Mouse (Mus musculus): Measurements from ENCODE around the gene AI464131. TPM values are rescaled to one million over a fixed set of nuclear protein-coding genes. Genes with fewer than 3 reads are reported as not detected.
A peak's percentile ranks its signal among the peaks of the same experiment; 100 is the strongest.

AI464131 gene
- 9.3 and 9.5 TPM in 2 replicates for polyA plus RNA-seq (2015; fragmentation: Nextera tagmentation; extraction: Ambion mirVana)

DNA sequence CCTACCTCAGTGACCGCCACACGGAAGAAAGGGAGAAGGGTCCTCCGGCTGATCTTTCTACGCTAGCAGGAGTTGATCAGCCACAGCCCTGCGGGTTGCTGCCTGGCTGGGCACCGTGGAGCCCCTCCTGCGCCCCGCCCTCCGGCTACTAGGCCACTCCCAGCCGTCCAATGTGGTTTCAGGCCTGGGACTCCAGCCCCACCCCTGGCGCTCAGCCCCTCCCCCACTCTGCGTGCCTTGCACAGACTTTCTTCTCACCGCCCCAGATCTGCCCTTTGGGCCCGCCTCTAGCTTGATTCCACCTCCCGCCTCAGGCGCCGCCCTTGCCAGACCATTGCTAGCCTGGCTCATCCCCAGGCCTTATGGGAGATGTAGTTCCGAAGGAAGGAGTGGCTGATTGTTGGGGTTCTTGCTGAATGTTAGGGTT is at the start of gene AI464131:
AI464131 (minus strand) TSS at position 91 of the 427 bp plus-strand sequence.
- H3K9ac ChIP-seq (replicated peaks; ENCODE audit: low read length): peak within 1 kb of the TSS; percentile 65
- peak; percentile 95 for ATAC-seq (ENCODE audit: low FRiP score, low TSS enrichment)
- no peaks in the 10 kb centered on the region for H3K36me3 ChIP-seq (ENCODE audit: insufficient read depth, low read length)
- peak within 1 kb of the TSS; percentile 81 for H3K27ac ChIP-seq (ENCODE audit: low read length)
- H3K27me3 ChIP-seq (ENCODE audit: insufficient read depth, low read length): peaks cover 46% of the 10 kb centered on the region
- no peaks in the 10 kb centered on the region for H3K9me3 ChIP-seq (ENCODE audit: low read length)
- H3K4me2 ChIP-seq (replicated peaks; ENCODE audit: low read depth, low read length): peak within 1 kb of the TSS; percentile 68
- H3K4me1 ChIP-seq (ENCODE audit: insufficient read depth, low read length): peaks cover 44% of the 10 kb centered on the region
- 0% methylated on average over 16 of the region's 18 CpGs for WGBS
- peak within 1 kb of the TSS; percentile 48 for H3K4me3 ChIP-seq (ENCODE audit: low read length)

DNA sequence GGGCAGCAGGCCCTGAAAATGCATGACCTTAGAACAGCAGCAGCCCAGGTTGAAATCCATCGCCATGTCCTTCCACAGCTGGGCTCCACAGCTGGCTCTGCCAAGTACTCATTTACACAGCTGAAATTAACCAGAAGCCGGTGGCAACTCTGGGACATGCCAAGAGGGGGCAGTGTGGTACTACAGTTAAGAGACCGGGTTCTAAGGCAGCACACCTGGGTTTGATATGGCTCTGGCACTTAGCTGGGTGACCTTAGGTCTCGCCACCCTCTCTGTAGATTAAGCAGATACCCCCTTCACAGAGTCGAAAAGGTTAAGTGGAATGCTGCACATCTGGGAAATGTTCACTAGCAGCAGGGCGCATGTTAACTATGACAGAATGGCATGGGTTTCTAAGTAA is 49.7 kb upstream of the AI464131 start:
- Histone ChIP-seq H3K9me3 (ENCODE audit: low read length) (no peaks in the 10 kb centered on the region), H3K4me2 (replicated peaks; ENCODE audit: low read depth, low read length) (no peak overlapping the region), H3K27ac (ENCODE audit: low read length) (no peak overlapping the region), H3K9ac (replicated peaks; ENCODE audit: low read length) (no peak overlapping the region), H3K36me3 (ENCODE audit: insufficient read depth, low read length) (no peaks in the 10 kb centered on the region), H3K27me3 (ENCODE audit: insufficient read depth, low read length) (no peaks in the 10 kb centered on the region), H3K4me3 (ENCODE audit: low read length) (no peak overlapping the region), H3K4me1 (ENCODE audit: insufficient read depth, low read length) (peaks cover 5% of the 10 kb centered on the region; the same call in 1 of the 2 replicates)
- ATAC-seq (ENCODE audit: low FRiP score, low TSS enrichment): no peak
- WGBS: 33% methylated on average over 6 of the region's 6 CpGs

DNA sequence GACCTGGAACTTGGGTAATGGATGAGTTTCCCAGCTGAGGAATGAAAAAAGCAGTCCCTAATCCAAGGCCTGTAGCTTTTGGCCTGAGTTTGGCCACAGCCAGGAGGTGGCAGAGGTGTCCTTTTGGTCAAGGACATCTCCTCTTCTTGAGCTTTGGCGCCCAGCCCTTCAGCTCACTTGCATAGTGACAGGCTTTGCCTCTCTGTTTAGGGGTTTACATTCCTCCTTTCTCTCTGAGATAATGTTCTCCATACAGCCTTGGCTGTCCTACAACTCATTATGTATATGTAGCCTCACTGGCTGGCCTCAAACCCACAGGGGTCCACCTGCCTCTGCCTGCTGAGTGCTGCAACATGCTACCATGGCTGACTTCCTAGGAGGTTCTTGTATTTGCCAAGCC is 44.2 kb upstream of the AI464131 start:
- 73% methylated on average over 1 of the region's 1 CpGs for WGBS
- Histone ChIP-seq H3K27me3 (ENCODE audit: insufficient read depth, low read length) (no peaks in the 10 kb centered on the region), H3K4me2 (replicated peaks; ENCODE audit: low read depth, low read length) (no peak overlapping the region), H3K4me1 (ENCODE audit: insufficient read depth, low read length) (no peaks in the 10 kb centered on the region), H3K36me3 (ENCODE audit: insufficient read depth, low read length) (no peaks in the 10 kb centered on the region), H3K9ac (replicated peaks; ENCODE audit: low read length) (no peak overlapping the region), H3K4me3 (ENCODE audit: low read length) (no peak overlapping the region), H3K9me3 (ENCODE audit: low read length) (no peaks in the 10 kb centered on the region), H3K27ac (ENCODE audit: low read length) (no peak overlapping the region)
- no peak for ATAC-seq (ENCODE audit: low FRiP score, low TSS enrichment)

DNA sequence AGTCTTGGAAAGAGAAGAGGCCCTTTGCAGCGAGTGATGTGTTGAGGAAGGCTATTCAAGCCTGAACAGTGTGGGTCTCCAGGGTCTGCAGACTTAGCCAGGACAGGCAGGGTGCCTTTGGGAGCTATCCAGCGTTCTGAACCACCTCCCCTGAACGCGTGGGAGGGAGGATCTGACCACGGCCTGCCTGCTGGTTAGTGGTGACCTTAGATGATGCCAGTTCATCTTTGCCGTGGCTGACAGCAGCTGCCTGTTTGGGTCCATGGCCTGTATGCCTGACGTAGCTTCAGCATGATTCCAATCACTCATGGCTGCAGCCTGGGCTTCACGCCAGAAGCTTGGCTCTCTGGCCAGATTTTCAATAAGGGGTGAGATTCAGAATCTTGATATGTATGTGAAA is 43.1 kb upstream of the AI464131 start:
- H3K27ac ChIP-seq (ENCODE audit: low read length): no peak overlapping the region
- no peak overlapping the region for H3K4me3 ChIP-seq (ENCODE audit: low read length)
- 12% methylated on average over 8 of the region's 8 CpGs for WGBS
- no peaks in the 10 kb centered on the region for H3K27me3 ChIP-seq (ENCODE audit: insufficient read depth, low read length)
- H3K9ac ChIP-seq (replicated peaks; ENCODE audit: low read length): no peak overlapping the region
- peak; percentile 59; the same call in 1 of the 2 replicates for ATAC-seq (ENCODE audit: low FRiP score, low TSS enrichment)
- no peaks in the 10 kb centered on the region for H3K4me1 ChIP-seq (ENCODE audit: insufficient read depth, low read length)
- H3K36me3 ChIP-seq (ENCODE audit: insufficient read depth, low read length): no peaks in the 10 kb centered on the region
- H3K9me3 ChIP-seq (ENCODE audit: low read length): no peaks in the 10 kb centered on the region
- no peak overlapping the region for H3K4me2 ChIP-seq (replicated peaks; ENCODE audit: low read depth, low read length)

DNA sequence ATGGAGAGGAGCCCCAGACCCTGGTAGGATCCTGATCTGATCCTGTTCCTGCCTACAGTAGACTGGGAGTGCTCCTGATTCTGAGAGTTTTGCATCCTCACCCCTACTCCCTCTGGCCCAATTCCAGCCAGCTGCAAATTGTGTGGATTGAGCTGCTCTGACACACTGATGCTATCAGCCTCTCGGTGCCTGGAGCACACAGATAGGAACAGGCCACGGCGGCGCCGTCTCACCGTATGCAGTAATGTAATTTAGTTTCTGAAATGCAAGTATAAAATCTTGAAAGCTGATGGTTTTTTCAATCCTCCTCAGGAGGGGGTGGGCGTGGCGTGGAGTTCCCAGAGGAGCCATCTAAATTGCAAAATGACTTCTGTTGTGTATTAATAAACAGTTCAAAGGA is 39.3 kb upstream of the AI464131 start:
- Histone ChIP-seq H3K36me3 (ENCODE audit: insufficient read depth, low read length) (no peaks in the 10 kb centered on the region), H3K9me3 (ENCODE audit: low read length) (no peaks in the 10 kb centered on the region), H3K4me1 (ENCODE audit: insufficient read depth, low read length) (no peaks in the 10 kb centered on the region), H3K4me3 (ENCODE audit: low read length) (no peak overlapping the region), H3K27me3 (ENCODE audit: insufficient read depth, low read length) (no peaks in the 10 kb centered on the region), H3K9ac (replicated peaks; ENCODE audit: low read length) (no peak overlapping the region), H3K27ac (ENCODE audit: low read length) (no peak overlapping the region), H3K4me2 (replicated peaks; ENCODE audit: low read depth, low read length) (no peak overlapping the region)
- no peak for ATAC-seq (ENCODE audit: low FRiP score, low TSS enrichment)
- WGBS: 74% methylated on average over 8 of the region's 8 CpGs

DNA sequence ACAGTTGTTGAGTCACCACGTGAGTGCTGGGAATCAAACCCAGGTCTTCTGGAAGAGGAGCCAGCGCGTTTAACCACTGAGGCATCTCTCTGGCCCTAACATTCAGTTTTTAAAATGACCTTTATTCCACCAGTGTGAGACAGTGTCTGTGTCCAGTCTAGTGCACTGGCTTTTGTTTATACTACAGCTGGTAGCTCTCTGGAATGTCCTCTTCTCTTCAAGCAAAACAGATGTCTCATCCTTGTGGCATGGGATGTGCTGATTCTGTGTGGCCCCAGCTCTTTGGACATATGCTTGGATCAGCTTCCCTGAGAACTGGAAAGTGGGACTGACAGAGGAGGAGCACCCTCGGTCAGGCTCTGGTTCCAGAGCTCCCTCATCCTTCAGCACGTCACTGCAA is 32.0 kb upstream of the AI464131 start:
- H3K4me1 ChIP-seq (ENCODE audit: insufficient read depth, low read length): no peaks in the 10 kb centered on the region
- no peaks in the 10 kb centered on the region for H3K36me3 ChIP-seq (ENCODE audit: insufficient read depth, low read length)
- no peak overlapping the region for H3K9ac ChIP-seq (replicated peaks; ENCODE audit: low read length)
- H3K9me3 ChIP-seq (ENCODE audit: low read length): no peaks in the 10 kb centered on the region
- no peaks in the 10 kb centered on the region for H3K27me3 ChIP-seq (ENCODE audit: insufficient read depth, low read length)
- H3K4me3 ChIP-seq (ENCODE audit: low read length): no peak overlapping the region
- H3K27ac ChIP-seq (ENCODE audit: low read length): no peak overlapping the region
- 72% methylated on average over 5 of the region's 5 CpGs for whole genome bisulfite sequencing
- no peak overlapping the region for H3K4me2 ChIP-seq (replicated peaks; ENCODE audit: low read depth, low read length)
- no peak for ATAC-seq (ENCODE audit: low FRiP score, low TSS enrichment)

DNA sequence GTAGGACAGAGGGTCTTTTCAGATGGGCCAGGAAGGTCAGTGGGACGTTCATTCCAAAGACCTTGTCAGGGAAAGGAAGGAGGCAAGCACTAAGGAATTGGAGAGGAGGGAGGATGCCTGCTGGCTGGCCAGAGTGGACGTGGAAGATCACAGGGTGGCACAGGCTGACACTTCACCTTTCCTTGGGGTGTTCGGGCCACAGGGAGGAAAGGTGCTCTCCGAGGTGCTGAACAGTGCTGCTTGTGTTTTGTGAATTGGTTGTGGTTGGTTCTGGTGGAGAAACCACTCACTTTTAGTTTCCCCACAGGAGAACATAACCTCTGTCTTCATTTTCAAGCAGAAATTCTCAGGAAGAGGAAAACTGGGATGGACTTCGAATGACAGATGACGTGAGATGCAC is 29.5 kb upstream of the AI464131 start:
- H3K4me1 ChIP-seq (ENCODE audit: insufficient read depth, low read length): peaks cover 12% of the 10 kb centered on the region
- no peak overlapping the region for H3K4me2 ChIP-seq (replicated peaks; ENCODE audit: low read depth, low read length)
- H3K9ac ChIP-seq (replicated peaks; ENCODE audit: low read length): no peak overlapping the region
- no peak overlapping the region for H3K27ac ChIP-seq (ENCODE audit: low read length)
- no peak for ATAC-seq (ENCODE audit: low FRiP score, low TSS enrichment)
- H3K4me3 ChIP-seq (ENCODE audit: low read length): no peak overlapping the region
- 20% methylated on average over 6 of the region's 6 CpGs for WGBS
- no peaks in the 10 kb centered on the region; the same call in 1 of the 2 replicates for H3K27me3 ChIP-seq (ENCODE audit: insufficient read depth, low read length)
- H3K36me3 ChIP-seq (ENCODE audit: insufficient read depth, low read length): no peaks in the 10 kb centered on the region
- no peaks in the 10 kb centered on the region for H3K9me3 ChIP-seq (ENCODE audit: low read length)

DNA sequence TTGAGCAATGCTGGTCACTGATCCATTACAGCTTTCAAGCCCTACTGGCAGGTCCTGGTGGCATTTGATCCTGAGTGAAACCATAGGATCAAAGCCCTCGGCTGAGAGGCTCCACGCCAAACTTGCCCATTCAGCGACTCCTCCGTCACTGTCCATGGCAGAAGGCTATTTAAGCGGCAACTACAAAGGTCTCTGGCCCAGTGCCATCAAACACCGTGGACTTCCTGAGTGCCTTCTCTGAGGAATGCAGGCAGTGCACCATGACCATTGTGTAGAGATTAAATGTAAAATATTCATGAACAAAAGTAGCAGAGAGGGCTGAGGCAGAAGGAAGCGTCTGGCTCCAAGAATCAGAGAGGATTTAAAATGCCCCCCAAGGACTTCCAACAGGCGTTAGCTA is 25.1 kb upstream of the AI464131 start:
- peak; percentile 71 for ATAC-seq (ENCODE audit: low FRiP score, low TSS enrichment)
- no peaks in the 10 kb centered on the region; the same call in 1 of the 2 replicates for H3K27me3 ChIP-seq (ENCODE audit: insufficient read depth, low read length)
- WGBS: 8% methylated on average over 8 of the region's 8 CpGs

DNA sequence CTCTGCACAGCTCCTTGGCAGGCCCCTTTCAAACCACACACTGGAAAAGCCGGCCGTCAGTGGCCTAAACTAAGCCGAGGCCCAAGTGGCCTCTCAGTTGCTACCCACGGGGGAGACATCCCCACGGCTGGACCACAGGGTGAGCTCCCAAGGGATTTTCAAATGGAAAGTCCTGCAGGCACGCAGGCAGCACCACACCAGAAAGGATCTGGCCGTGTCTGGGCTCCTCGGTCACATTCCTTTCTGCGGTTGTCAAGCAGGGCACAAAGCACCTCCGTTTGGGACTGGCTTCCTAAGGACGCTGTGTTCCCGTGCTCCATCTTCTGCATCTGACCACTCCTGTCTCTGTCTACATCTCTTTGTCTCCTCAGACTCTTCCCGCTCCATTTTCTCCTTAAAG is 24.2 kb upstream of the AI464131 start:
- no peak overlapping the region for H3K27ac ChIP-seq (ENCODE audit: low read length)
- no peak overlapping the region for H3K4me2 ChIP-seq (replicated peaks; ENCODE audit: low read depth, low read length)
- no peak overlapping the region for H3K9ac ChIP-seq (replicated peaks; ENCODE audit: low read length)
- H3K36me3 ChIP-seq (ENCODE audit: insufficient read depth, low read length): no peaks in the 10 kb centered on the region
- H3K4me3 ChIP-seq (ENCODE audit: low read length): no peak overlapping the region
- no peak for ATAC-seq (ENCODE audit: low FRiP score, low TSS enrichment)
- H3K4me1 ChIP-seq (ENCODE audit: insufficient read depth, low read length): peaks cover 27% of the 10 kb centered on the region
- H3K9me3 ChIP-seq (ENCODE audit: low read length): no peaks in the 10 kb centered on the region
- H3K27me3 ChIP-seq (ENCODE audit: insufficient read depth, low read length): no peaks in the 10 kb centered on the region; the same call in 1 of the 2 replicates
- WGBS: 35% methylated on average over 13 of the region's 13 CpGs

More for the DNA sequence above, 25.1 kb upstream of the AI464131 start:
- Histone ChIP-seq H3K9me3 (ENCODE audit: low read length) (no peaks in the 10 kb centered on the region), H3K27ac (ENCODE audit: low read length) (no peak overlapping the region), H3K4me3 (ENCODE audit: low read length) (no peak overlapping the region), H3K9ac (replicated peaks; ENCODE audit: low read length) (no peak overlapping the region), H3K4me1 (ENCODE audit: insufficient read depth, low read length) (peaks cover 20% of the 10 kb centered on the region), H3K4me2 (replicated peaks; ENCODE audit: low read depth, low read length) (no peak overlapping the region), H3K36me3 (ENCODE audit: insufficient read depth, low read length) (no peaks in the 10 kb centered on the region)

DNA sequence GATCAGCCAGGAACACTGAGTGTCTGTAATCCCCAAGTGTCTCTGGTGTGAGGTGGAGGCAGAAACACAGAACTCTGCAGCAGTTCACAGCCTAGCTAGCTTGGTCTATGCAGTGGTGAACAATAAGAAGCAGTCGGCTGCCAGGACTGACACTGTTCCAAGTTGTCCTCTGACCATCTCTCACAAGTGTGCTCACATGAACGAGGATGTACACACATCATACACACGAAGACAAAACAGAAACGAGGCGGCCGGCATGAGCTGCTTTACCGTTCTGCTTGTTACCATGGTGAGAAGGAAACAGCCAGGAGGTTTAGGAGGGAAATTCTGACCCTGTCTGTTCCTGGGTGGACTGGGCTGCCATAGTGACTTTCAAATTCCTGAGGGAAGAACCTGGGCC is 23.7 kb upstream of the AI464131 start:
- ATAC-seq (ENCODE audit: low FRiP score, low TSS enrichment): no peak
- H3K9me3 ChIP-seq (ENCODE audit: low read length): no peaks in the 10 kb centered on the region
- H3K27me3 ChIP-seq (ENCODE audit: insufficient read depth, low read length): no peaks in the 10 kb centered on the region; the same call in 1 of the 2 replicates
- H3K36me3 ChIP-seq (ENCODE audit: insufficient read depth, low read length): no peaks in the 10 kb centered on the region
- H3K4me3 ChIP-seq (ENCODE audit: low read length): no peak overlapping the region
- H3K27ac ChIP-seq (ENCODE audit: low read length): no peak overlapping the region
- no peak overlapping the region for H3K9ac ChIP-seq (replicated peaks; ENCODE audit: low read length)
- no peak overlapping the region for H3K4me2 ChIP-seq (replicated peaks; ENCODE audit: low read depth, low read length)
- WGBS: 53% methylated on average over 7 of the region's 7 CpGs
- H3K4me1 ChIP-seq (ENCODE audit: insufficient read depth, low read length): peaks cover 28% of the 10 kb centered on the region

Data from kidney, embryonic 16.5 days (tissue).